Mouse (Mus musculus) hindbrain, embryonic 11.5 days (tissue): ENCODE results near the gene Clec2g. TPM values are rescaled to one million over a fixed set of nuclear protein-coding genes. Genes with fewer than 3 reads are reported as not detected.
"Not testable (repeated sequence)": the region's sequence is repeated elsewhere in the genome, so short reads cannot be mapped to it uniquely, and the experiment has no call there.

Source experiments
- ATAC-seq: fragments of 200-750 bp; cut with Nextera tagmentation; 2 replicates; pipeline ENCODE4 v1.8.0; 2017; ENCODE audit warnings: mild to moderate bottlenecking, moderate TSS enrichment, moderate library complexity; ENCODE audit not compliant: low FRiP score
- DNase-seq: peaks from one replicate; pipeline ENCODE4 v3.0.0-alpha.2; 2015; ENCODE audit warnings: low spot score
- H3K27ac ChIP-seq: fragments of 300-500 bp; sonication (generic); 2 replicates; pipeline ENCODE4 v1.5.1; 2014; ENCODE audit warnings: mild to moderate bottlenecking, low read depth, low read length
- H3K27me3 ChIP-seq: fragments of 300-500 bp; sonication (generic); 2 replicates; pipeline ENCODE4 v1.6.1; 2014; ENCODE audit warnings: mild to moderate bottlenecking, low read length, moderate library complexity, mixed read lengths; ENCODE audit not compliant: control insufficient read depth, insufficient read depth
- H3K36me3 ChIP-seq: fragments of 300-500 bp; sonication (generic); 2 replicates; pipeline ENCODE4 v1.6.1; 2014; ENCODE audit warnings: mild to moderate bottlenecking, low read length, moderate library complexity, mixed read lengths; ENCODE audit not compliant: control insufficient read depth, insufficient read depth
- H3K4me1 ChIP-seq: fragments of 300-500 bp; sonication (generic); replicated peaks from 2 replicates; pipeline ENCODE4 v1.6.1; 2014; ENCODE audit warnings: low read length, mixed read lengths; ENCODE audit not compliant: control insufficient read depth, insufficient read depth
- H3K4me2 ChIP-seq: fragments of 300-500 bp; sonication (generic); replicated peaks from 2 replicates; pipeline ENCODE4 v1.6.1; 2014; ENCODE audit warnings: mild to moderate bottlenecking, low read depth, low read length
- H3K4me3 ChIP-seq: fragments of 300-500 bp; sonication (generic); 2 replicates; pipeline ENCODE4 v1.5.1; 2014; ENCODE audit warnings: low read depth, low read length
- H3K9ac ChIP-seq: fragments of 300-500 bp; sonication (generic); 2 replicates; pipeline ENCODE4 v1.6.1; 2014; ENCODE audit warnings: low read depth, low read length
- H3K9me3 ChIP-seq: fragments of 300-500 bp; sonication (generic); 2 replicates; pipeline ENCODE4 v1.6.1; 2016; ENCODE audit warnings: low read length; ENCODE audit not compliant: control insufficient read depth
- WGBS: fragments of 180-500 bp; shearing (Covaris S2); extraction: QIAGEN DNeasy Blood & Tissue Kit; methylation state at CpG from one replicate; pipeline ENCODE4 v1.1.7; 2014; 5-methylcytosine and 5-hydroxymethylcytosine counted together
- polyA plus RNA-seq: library from polyadenylated mRNA; unstranded; fragments of >200 nt; fragmentation: Nextera tagmentation; extraction: Ambion mirVana; gene quantifications from 2 replicates; pipeline ENCODE4 v1.2.1, GENCODE M21; 2014

Gene Clec2g
- polyA plus RNA-seq, 1 experiment from 2014 or later: not detected

DNA sequence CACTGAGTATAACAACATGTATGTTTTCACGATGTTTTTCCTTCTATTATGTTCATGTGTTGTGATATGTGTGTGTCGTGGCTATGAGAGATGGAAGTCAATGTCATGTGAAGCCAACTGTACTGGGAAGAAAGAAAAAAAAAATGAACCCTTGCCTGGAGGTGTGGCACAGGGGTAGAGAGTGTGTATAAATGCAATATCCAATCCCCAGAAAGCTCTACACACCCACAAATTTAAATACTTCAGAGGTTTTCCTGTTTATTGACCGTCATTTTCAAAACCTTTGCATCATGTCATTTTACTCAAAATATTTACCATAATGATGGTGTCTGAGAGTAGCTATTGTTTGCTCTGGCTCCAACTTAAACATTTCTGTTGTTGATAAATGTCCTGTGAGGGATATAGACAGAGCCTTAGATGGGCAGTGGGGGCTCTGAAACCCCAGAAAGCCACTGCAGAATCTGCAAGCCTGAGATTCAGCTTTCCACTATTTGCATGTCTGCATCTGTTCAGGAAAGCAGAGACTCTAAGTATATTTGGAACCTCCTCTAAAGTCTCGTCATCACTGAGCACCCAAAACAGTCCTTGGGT, 47.9 kb downstream of the Clec2g start:
- DNase-seq, H3K36me3 ChIP-seq, H3K4me2 ChIP-seq, H3K27me3 ChIP-seq, H3K4me3 ChIP-seq, H3K4me1 ChIP-seq, H3K9ac ChIP-seq, H3K27ac ChIP-seq, ATAC-seq, H3K9me3 ChIP-seq: not testable (repeated sequence)
- WGBS: 92% methylated on average over 4 of the region's 4 CpGs

DNA sequence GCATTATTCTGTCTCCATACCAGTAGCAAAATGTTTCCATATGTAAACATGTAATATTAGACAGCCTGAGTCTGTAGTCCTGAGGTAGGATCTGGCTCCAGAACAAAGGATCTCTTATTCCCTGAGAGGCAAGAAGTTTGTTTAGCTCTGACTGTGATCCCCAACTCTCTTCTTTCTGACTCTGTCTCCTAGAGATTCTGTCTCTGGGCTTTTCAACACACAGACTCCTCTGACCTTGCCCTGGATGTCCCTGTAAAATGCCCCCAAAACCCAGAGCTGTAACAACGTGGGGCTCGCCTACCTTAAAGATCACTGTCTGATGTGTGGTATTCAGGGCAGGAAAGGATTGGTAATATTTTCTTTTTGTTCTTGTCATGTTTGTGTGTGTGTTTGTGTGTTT, 58.2 kb downstream of the Clec2g start:
- no peak overlapping the region for H3K27ac ChIP-seq
- no peak overlapping the region for H3K4me2 ChIP-seq
- no peaks in the 10 kb centered on the region for H3K27me3 ChIP-seq
- H3K4me3 ChIP-seq: no peak overlapping the region
- H3K4me1 ChIP-seq: no peaks in the 10 kb centered on the region
- H3K9ac ChIP-seq: no peak overlapping the region
- H3K36me3 ChIP-seq: no peaks in the 10 kb centered on the region
- DNase-seq (no peak), ATAC-seq (peak; percentile 60; the same call in 1 of the 2 replicates)
- H3K9me3 ChIP-seq: no peaks in the 10 kb centered on the region
- WGBS: 5% methylated on average over 2 of the region's 2 CpGs

DNA sequence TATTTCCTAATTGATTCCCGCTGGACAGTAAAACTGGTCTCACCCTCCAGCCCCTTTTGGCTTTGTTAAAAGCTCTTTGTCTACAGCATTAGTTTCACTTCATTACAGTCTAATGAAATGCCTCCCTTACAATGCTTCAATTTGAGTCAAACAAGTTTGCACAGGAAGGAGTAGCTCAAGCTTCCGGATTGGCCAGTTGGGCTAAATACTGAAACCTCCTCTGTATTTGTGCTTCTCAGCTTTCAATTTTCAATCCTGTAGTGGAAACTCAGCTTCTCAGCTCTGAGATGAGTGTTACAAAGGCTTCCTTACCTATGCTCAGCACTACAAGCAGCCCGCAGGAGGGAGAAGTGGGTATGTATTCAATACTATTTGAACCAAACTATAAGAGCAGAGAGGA, 58.6 kb downstream of the Clec2g start:
- DNase-seq: peak; percentile 36
- Histone ChIP-seq H3K4me2 (no peak overlapping the region), H3K27me3 (no peaks in the 10 kb centered on the region), H3K4me1 (no peaks in the 10 kb centered on the region), H3K36me3 (no peaks in the 10 kb centered on the region), H3K4me3 (no peak overlapping the region), H3K27ac (no peak overlapping the region), H3K9me3 (no peaks in the 10 kb centered on the region), H3K9ac (no peak overlapping the region)
- 36% methylated on average over 3 of the region's 3 CpGs for WGBS
- peak; percentile 80 for ATAC-seq

DNA sequence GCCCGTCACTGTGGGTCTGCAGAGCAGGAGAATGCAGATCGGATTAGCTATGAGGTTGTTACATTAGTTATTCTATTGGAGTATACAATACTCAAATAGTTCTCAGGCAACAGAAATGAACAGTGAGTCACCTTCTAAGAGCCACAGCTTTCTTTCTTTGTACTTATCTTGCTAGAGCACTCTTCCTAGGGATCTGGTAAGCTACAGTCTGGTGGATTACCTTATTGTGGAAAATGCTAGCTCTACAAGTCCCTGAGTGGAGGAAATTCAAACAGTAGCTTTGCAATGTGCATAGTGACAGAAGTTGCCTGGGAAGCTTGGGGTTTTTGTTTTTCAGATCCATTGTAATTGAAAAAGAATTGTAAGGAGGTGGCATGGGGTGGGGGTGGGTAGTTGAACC, 59.0 kb downstream of the Clec2g start:
- H3K9ac ChIP-seq: no peak overlapping the region
- ATAC-seq (no peak), DNase-seq (no peak)
- H3K4me3 ChIP-seq: no peak overlapping the region
- no peaks in the 10 kb centered on the region for H3K27me3 ChIP-seq
- H3K9me3 ChIP-seq: no peaks in the 10 kb centered on the region
- 43% methylated on average over 2 of the region's 2 CpGs for WGBS
- H3K4me1 ChIP-seq: no peaks in the 10 kb centered on the region
- H3K36me3 ChIP-seq: no peaks in the 10 kb centered on the region
- no peak overlapping the region for H3K27ac ChIP-seq
- H3K4me2 ChIP-seq: no peak overlapping the region

DNA sequence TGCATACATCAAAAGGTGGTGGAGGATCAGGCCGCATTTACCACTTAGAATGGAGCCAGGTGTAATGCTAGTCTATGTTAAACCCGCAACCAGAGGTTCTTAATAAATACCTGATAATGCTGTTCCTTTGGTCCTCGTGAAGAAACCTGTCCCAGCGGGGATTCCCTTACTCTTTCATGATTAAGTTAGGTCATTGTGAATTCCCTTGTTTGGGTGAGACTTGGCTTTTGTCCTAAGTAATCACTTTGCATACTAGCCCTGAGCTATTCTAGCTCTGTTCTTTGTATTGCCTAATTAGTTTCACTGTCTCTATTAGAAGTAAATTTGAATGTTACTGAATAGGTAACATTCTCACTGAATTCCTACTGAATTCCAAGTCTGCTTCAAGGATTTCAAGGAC, 60.2 kb downstream of the Clec2g start:
- Histone ChIP-seq H3K4me1 (no peaks in the 10 kb centered on the region), H3K27ac (no peak overlapping the region), H3K4me3 (no peak overlapping the region), H3K27me3 (no peaks in the 10 kb centered on the region), H3K36me3 (no peaks in the 10 kb centered on the region), H3K4me2 (no peak overlapping the region), H3K9ac (no peak overlapping the region), H3K9me3 (no peaks in the 10 kb centered on the region)
- 63% methylated on average over 4 of the region's 4 CpGs for WGBS
- DNase-seq (no peak), ATAC-seq (no peak)

DNA sequence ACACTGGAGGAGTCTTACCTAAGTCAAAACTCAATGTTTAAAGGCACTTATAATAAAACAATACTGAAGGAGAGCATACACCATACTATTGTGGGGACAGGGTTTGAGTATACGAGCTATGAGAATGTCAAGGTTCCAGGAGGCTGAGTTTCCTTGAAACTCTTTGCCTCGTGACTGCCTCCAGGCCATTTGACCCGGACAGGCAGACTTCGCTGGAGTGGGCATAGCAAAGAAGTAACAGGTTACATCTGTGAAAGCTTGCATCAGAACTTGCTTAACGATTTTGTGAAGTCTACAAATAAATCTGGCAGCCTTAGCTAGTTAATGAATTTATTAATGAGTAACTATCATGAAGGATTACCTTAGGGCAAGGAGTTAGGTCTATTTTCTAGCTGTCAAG, 60.6 kb downstream of the Clec2g start:
- Histone ChIP-seq H3K27ac (no peak overlapping the region), H3K27me3 (no peaks in the 10 kb centered on the region), H3K4me2 (no peak overlapping the region), H3K36me3 (no peaks in the 10 kb centered on the region), H3K9me3 (no peaks in the 10 kb centered on the region), H3K4me3 (no peak overlapping the region), H3K9ac (no peak overlapping the region), H3K4me1 (no peaks in the 10 kb centered on the region)
- ATAC-seq (no peak), DNase-seq (no peak)
- WGBS: 69% methylated on average over 5 of the region's 5 CpGs

DNA sequence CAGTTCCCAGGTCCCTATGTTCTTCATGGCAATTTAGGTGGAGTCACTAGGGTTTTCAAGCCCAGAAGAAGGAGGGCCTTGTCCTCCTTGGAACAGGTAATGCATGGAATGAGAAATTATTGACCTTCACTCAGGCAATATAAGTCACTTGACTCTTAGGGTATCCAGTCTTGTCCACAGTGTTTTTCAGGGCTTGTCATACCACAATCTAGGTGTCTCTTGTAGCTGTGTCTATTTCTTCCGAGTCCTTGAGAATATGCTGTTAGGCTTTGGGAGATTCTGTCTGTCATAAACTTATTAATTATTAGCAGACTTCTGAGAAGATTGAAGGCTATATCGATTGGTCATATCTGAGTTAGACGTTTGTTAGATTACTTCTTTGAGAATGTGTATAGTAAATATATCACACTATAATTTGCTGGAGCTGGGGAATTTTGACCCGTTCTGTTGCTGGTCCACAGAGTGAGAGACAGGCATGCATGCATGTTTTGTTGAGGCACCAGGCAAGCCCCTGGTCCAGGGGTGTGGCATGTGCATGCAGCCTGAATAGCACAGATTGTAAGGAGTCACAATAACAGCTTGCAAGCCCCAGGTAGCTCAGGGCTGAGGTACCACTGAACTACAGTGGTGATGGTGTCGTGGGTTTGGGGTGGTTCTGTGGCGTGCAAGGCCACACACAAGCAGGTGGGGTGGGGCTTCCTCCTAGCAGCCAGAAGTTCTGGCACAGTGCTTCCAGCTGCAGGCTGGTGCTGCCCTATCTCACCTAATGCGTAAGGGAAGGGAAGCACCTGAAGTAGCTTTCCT, 61.3 kb downstream of the Clec2g start:
- Histone ChIP-seq H3K36me3 (no peaks in the 10 kb centered on the region), H3K9ac (no peak overlapping the region), H3K4me1 (no peaks in the 10 kb centered on the region), H3K4me2 (no peak overlapping the region), H3K27me3 (no peaks in the 10 kb centered on the region), H3K9me3 (no peaks in the 10 kb centered on the region), H3K4me3 (no peak overlapping the region), H3K27ac (no peak overlapping the region)
- DNase-seq (no peak), ATAC-seq (no peak)
- WGBS: 88% methylated on average over 7 of the region's 7 CpGs

DNA sequence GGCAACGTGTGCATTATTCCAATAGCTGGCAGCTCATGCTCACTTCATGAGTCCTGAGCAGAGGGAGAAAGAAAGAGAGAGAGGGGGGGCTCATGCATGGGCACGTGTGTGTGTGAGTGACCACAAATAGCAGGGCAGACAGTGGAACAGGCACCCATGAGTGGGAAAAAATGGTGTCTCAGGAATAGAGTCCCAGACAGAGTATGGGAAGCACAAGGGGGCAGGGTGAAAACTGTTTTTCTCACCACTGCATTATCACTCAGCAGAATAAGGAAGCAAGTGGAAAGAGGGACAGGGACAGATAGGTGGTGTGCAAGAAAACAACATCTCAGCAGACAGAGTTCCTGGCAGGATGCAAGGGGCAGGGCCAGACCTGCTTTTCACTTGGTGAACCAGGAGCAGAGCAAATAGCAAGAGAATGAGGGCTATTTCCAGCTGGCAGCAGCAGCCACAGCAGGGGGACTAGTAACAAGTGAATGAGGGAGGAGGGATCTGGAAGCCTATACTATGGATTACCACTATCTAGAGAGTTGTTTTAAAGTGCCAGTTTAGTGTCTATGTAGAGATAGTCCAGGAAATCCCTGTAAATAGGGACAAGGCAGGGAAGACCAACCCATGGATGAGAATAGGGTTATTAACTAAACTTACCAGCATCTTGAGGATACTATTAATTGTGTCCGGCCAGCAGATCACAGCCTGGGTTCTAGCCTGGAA, 62.0 kb downstream of the Clec2g start:
- no peaks in the 10 kb centered on the region for H3K27me3 ChIP-seq
- no peak overlapping the region for H3K4me3 ChIP-seq
- no peaks in the 10 kb centered on the region for H3K4me1 ChIP-seq
- DNase-seq: no peak
- H3K9me3 ChIP-seq: no peaks in the 10 kb centered on the region
- 81% methylated on average over 3 of the region's 3 CpGs for WGBS
- no peak overlapping the region for H3K9ac ChIP-seq
- no peaks in the 10 kb centered on the region for H3K36me3 ChIP-seq
- H3K4me2 ChIP-seq: no peak overlapping the region
- ATAC-seq: no peak
- H3K27ac ChIP-seq: no peak overlapping the region
